Mouse (Mus musculus) neural tube, embryonic 12.5 days (tissue): Measurements from ENCODE around the gene Angptl8. TPM values are rescaled to one million over a fixed set of nuclear protein-coding genes. Genes with fewer than 3 reads are reported as not detected.

Source experiments
- ATAC-seq: fragments of 200-750 bp; cut with Nextera tagmentation; 2 replicates; pipeline ENCODE4 v1.8.0; 2017; ENCODE audit warnings: low read depth, mild to moderate bottlenecking, moderate TSS enrichment, moderate library complexity; ENCODE audit not compliant: low FRiP score
- H3K27ac ChIP-seq: fragments of 300-500 bp; sonication (generic); 2 replicates; pipeline ENCODE4 v1.5.1; 2016
- H3K27me3 ChIP-seq: fragments of 300-500 bp; sonication (generic); replicated peaks from 2 replicates; pipeline ENCODE4 v1.6.1; 2016; ENCODE audit warnings: mild to moderate bottlenecking
- H3K36me3 ChIP-seq: fragments of 300-500 bp; sonication (generic); 2 replicates; pipeline ENCODE4 v1.6.1; 2016; ENCODE audit warnings: mild to moderate bottlenecking
- H3K4me1 ChIP-seq: fragments of 300-500 bp; sonication (generic); 2 replicates; pipeline ENCODE4 v1.6.1; 2016
- H3K4me2 ChIP-seq: fragments of 300-500 bp; sonication (generic); replicated peaks from 2 replicates; pipeline ENCODE4 v1.6.1; 2016; ENCODE audit warnings: mild to moderate bottlenecking
- H3K4me3 ChIP-seq: fragments of 300-500 bp; sonication (generic); 2 replicates; pipeline ENCODE4 v1.5.1; 2016
- H3K9ac ChIP-seq: fragments of 300-500 bp; sonication (generic); 2 replicates; pipeline ENCODE4 v1.6.1; 2016; ENCODE audit warnings: mild to moderate bottlenecking
- H3K9me3 ChIP-seq: fragments of 300-500 bp; sonication (generic); 2 replicates; pipeline ENCODE4 v1.6.1; 2016; ENCODE audit warnings: mild to moderate bottlenecking
- WGBS: fragments of 180-500 bp; shearing (Covaris S2); methylation state at CpG from one replicate; pipeline ENCODE4 v1.1.7; 2016; 5-methylcytosine and 5-hydroxymethylcytosine counted together
- polyA plus RNA-seq: library from polyadenylated mRNA; unstranded; fragments of >200 nt; fragmentation: Nextera tagmentation; extraction: Ambion mirVana; gene quantifications from 2 replicates; pipeline ENCODE4 v1.2.1, GENCODE M21; 2016

The Angptl8 gene
- polyA plus RNA-seq, 1 experiment from 2014 or later = 0.53 TPM

DNA sequence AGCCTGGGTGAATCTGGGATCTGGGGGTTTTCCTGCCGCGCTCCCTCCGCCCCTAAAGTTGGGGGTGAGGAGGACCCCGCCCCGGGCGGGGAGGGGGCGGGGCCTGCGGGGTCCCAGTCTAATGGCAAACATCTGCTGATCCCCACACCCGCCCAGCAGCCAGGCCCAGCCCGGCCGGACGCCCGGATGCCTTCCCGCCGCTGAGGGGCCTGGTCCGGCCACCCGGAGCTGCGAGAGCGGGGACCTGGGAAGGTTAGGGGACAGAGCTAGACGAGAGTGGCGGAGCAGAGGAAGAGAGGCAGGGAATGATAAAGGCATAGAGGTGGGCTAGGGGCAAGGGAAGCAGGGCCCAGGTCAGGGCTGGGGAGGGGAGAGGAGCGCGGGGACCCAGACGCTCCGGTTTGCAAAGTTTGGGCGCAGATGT is 37.4 kb upstream of the Angptl8 start:
- Histone ChIP-seq H3K4me2 (peak overlapping the region; percentile 78), H3K27me3 (no peaks in the 10 kb centered on the region), H3K9ac (peak overlapping the region; percentile 69), H3K27ac (0 out of 2 replicates have a peak overlapping the region, but pooled peaks have one; percentile 15), H3K4me1 (peaks cover 10% of the 10 kb centered on the region), H3K9me3 (no peaks in the 10 kb centered on the region), H3K36me3 (peaks cover 23% of the 10 kb centered on the region), H3K4me3 (peak overlapping the region; percentile 66)
- ATAC-seq = peak; percentile 51
- WGBS = under 1% methylated on average over 26 of the region's 26 CpGs

- H3K27ac ChIP-seq = 0 out of 2 replicates have a peak within 1 kb of the TSS, but pooled peaks have one; percentile 15
- H3K27me3 ChIP-seq = no peaks in the 10 kb centered on the region
- H3K4me3 ChIP-seq = peak within 1 kb of the TSS; percentile 66
- H3K9ac ChIP-seq = peak within 1 kb of the TSS; percentile 69
- peaks cover 10% of the 10 kb centered on the region for H3K4me1 ChIP-seq
- peak; percentile 77 for ATAC-seq
- peak within 1 kb of the TSS; percentile 78 for H3K4me2 ChIP-seq
- H3K36me3 ChIP-seq = peaks cover 22% of the 10 kb centered on the region
- H3K9me3 ChIP-seq = no peaks in the 10 kb centered on the region
- WGBS = under 1% methylated on average over 52 of the region's 52 CpGs
Observed at GRCm38 (mm10) chr9:21798345-21799009, 36.8 kb upstream of the Angptl8 start, which contains the start of gene Kank2. Gene Kank2 (minus strand): TSS chr9:21798744.

DNA sequence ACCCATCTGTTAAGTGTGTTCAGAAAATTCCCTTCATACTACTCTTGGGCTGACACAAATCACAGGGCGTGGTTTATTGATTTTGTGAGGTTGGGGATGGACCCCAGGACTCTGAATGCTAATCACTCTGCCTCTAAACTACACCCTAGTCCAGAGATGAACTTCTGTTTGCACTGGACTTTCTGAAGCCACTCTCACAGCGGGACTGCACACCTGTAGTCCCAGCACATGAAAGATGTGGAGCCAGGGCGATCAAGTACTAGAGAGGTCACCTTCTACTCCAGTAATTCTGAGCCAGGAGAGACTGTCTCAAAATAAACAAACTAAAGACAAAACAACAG is 36.3 kb upstream of the Angptl8 start:
- Histone ChIP-seq H3K4me3 (peak overlapping the region; percentile 66), H3K4me2 (peak overlapping the region; percentile 78), H3K27me3 (no peaks in the 10 kb centered on the region), H3K4me1 (peaks cover 10% of the 10 kb centered on the region), H3K9ac (no peak overlapping the region), H3K27ac (no peak overlapping the region), H3K36me3 (peaks cover 17% of the 10 kb centered on the region), H3K9me3 (no peaks in the 10 kb centered on the region)
- 54% methylated on average over 3 of the region's 3 CpGs for WGBS
- ATAC-seq = no peak

DNA sequence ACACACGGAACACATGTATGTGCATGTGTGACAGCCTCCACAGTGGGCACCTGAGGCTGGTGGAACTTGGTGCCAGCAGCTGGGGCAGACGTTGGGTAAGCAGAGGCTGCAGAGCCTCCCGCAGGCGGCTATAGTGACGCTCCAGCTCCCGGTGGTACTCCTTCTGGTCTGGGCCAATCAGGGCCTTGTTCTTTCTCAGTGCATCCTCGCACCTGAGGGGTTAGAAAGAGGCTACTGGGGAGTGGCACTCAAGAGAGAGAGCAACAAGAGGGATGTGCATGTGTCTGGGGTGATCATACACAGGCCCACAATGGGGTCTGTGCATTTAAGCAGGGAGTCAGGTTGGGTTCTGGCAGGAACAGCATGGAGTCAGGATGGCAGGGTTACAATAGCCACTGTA is 34.2 kb upstream of the Angptl8 start:
- Histone ChIP-seq H3K36me3 (peaks cover 4% of the 10 kb centered on the region; the same call in 1 of the 2 replicates), H3K4me1 (peaks cover 14% of the 10 kb centered on the region), H3K9ac (no peak overlapping the region), H3K27ac (no peak overlapping the region), H3K9me3 (no peaks in the 10 kb centered on the region), H3K4me3 (no peak overlapping the region), H3K27me3 (no peaks in the 10 kb centered on the region), H3K4me2 (no peak overlapping the region)
- ATAC-seq = no peak
- WGBS = 80% methylated on average over 7 of the region's 7 CpGs

DNA sequence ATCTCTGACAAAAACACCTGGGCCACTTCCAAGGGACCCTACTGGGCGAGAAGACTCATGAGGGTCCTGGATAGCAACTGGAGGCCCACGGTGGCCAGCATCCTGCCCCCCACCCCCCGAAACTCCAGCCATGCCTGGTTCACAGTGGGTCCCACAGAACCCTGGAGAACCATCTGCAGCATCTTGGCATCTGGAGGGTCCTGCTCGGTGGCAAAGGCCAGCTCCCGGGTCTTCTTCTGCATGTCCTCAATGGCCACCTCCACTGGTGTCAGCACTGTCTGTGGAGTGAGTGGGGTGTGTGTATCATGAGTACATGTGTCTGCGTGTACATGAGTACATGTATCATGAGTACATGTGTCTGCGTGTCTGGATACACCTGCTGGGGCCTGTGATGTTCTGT is 33.7 kb upstream of the Angptl8 start:
- H3K9me3 ChIP-seq = no peaks in the 10 kb centered on the region
- 89% methylated on average over 7 of the region's 7 CpGs for WGBS
- H3K9ac ChIP-seq = no peak overlapping the region
- no peaks in the 10 kb centered on the region for H3K27me3 ChIP-seq
- peaks cover 14% of the 10 kb centered on the region for H3K4me1 ChIP-seq
- H3K4me2 ChIP-seq = no peak overlapping the region
- H3K27ac ChIP-seq = no peak overlapping the region
- H3K36me3 ChIP-seq = peaks cover 4% of the 10 kb centered on the region; the same call in 1 of the 2 replicates
- H3K4me3 ChIP-seq = no peak overlapping the region
- no peak for ATAC-seq

DNA sequence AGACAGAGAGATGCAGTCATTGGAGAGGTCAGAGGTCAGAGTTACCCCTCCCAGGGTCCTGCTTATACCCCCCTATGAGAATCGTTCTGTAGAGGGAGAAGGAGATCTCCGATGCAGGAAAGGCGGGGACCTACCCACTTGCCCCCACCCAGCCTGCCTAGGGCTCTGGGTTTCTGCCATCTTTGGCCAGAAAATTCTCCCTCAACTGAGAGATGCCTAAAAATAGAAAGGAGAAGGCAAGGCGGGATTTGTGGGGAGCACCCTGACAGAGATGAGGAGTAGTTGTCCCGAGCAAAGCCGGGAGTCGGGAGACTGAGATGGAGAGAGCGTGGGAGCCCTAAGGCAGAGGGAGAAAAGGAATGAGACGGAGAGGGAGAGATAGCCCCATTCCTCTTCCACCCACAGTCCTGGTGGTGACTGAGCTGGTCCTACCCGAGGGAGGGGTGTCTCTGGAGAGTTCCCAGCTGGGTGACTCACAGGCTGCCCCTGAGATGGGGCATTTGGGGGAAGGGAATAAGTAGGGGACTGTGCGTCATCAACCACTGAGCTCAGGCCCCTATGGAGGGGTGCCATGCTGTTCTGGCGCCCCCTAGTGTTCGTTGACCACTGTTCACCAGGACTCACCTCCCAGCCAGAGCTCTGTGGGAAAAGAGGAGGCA is 31.2 kb upstream of the Angptl8 start:
- Histone ChIP-seq H3K4me1 (peaks cover 4% of the 10 kb centered on the region; the same call in 1 of the 2 replicates), H3K9me3 (no peaks in the 10 kb centered on the region), H3K27me3 (no peaks in the 10 kb centered on the region), H3K4me2 (no peak overlapping the region), H3K27ac (no peak overlapping the region), H3K9ac (no peak overlapping the region), H3K36me3 (peaks cover 4% of the 10 kb centered on the region; the same call in 1 of the 2 replicates), H3K4me3 (no peak overlapping the region)
- 47% methylated on average over 13 of the region's 13 CpGs for WGBS
- peak; percentile 92 for ATAC-seq

DNA sequence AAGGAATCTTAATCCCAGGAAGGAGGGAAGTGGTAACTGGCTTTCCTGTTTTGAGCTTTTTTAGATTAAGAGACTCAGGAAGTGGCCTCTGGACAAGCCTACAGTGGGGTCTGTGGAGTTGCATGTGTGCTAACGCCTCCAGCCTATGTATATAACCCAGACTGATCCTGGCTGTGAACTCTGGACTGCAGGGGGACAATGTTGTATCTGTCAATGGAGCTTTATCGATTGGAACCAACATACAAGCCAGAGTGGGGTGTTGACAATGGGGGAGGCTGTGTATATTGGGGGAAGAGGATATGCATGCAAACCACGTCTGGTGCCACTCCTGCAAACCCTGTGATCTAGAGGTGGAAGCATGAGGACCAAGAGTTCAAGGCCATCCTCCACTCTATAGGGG is 28.9 kb upstream of the Angptl8 start:
- Histone ChIP-seq H3K4me2 (no peak overlapping the region), H3K4me3 (no peak overlapping the region), H3K36me3 (no peaks in the 10 kb centered on the region), H3K27ac (no peak overlapping the region), H3K27me3 (no peaks in the 10 kb centered on the region), H3K9me3 (no peaks in the 10 kb centered on the region), H3K4me1 (peaks cover 4% of the 10 kb centered on the region; the same call in 1 of the 2 replicates), H3K9ac (no peak overlapping the region)
- no peak for ATAC-seq
- WGBS = 78% methylated on average over 3 of the region's 3 CpGs

DNA sequence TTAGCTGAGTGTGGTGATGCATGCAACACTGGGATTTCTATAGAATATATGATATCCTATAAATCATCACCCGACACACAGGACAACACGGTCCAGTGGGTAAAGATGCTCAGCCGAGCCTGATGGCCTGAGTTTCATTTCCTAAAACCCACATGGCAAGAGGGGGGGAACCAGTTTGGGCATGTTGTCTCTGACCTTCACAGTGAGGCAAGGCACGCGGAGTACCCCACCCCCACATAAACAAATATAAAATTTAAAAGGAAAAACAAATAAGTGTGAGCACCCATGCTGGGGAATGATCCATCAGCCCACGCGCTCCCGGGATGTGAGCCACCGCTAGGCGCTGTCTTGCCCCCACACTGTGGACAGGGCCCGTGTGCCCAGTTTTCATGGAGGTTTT is 28.3 kb upstream of the Angptl8 start:
- Histone ChIP-seq H3K4me2 (no peak overlapping the region), H3K36me3 (no peaks in the 10 kb centered on the region), H3K4me1 (peaks cover 4% of the 10 kb centered on the region; the same call in 1 of the 2 replicates), H3K27ac (no peak overlapping the region), H3K27me3 (no peaks in the 10 kb centered on the region), H3K9ac (no peak overlapping the region), H3K4me3 (no peak overlapping the region), H3K9me3 (no peaks in the 10 kb centered on the region)
- ATAC-seq = no peak
- WGBS = 79% methylated on average over 11 of the region's 11 CpGs

GRCm38 (mm10) chr9:21808561-21808960 is 26.7 kb upstream of the Angptl8 start:
- Histone ChIP-seq H3K9me3 (no peaks in the 10 kb centered on the region), H3K4me2 (no peak overlapping the region), H3K36me3 (0 out of 2 replicates have a peak, but pooled peaks cover 3% of the 10 kb centered on the region), H3K27me3 (no peaks in the 10 kb centered on the region), H3K4me3 (no peak overlapping the region), H3K4me1 (peaks cover 4% of the 10 kb centered on the region; the same call in 1 of the 2 replicates), H3K27ac (no peak overlapping the region), H3K9ac (no peak overlapping the region)
- no peak for ATAC-seq
- WGBS = 68% methylated on average over 3 of the region's 3 CpGs

GRCm38 (mm10) chr9:21811170-21811569 is 24.1 kb upstream of the Angptl8 start:
- no peak for ATAC-seq
- Histone ChIP-seq H3K36me3 (peaks cover 8% of the 10 kb centered on the region; the same call in 1 of the 2 replicates), H3K27me3 (no peaks in the 10 kb centered on the region), H3K4me2 (no peak overlapping the region), H3K4me1 (no peaks in the 10 kb centered on the region), H3K9ac (no peak overlapping the region), H3K9me3 (no peaks in the 10 kb centered on the region), H3K4me3 (no peak overlapping the region), H3K27ac (no peak overlapping the region)
- 90% methylated on average over 5 of the region's 5 CpGs for WGBS

DNA sequence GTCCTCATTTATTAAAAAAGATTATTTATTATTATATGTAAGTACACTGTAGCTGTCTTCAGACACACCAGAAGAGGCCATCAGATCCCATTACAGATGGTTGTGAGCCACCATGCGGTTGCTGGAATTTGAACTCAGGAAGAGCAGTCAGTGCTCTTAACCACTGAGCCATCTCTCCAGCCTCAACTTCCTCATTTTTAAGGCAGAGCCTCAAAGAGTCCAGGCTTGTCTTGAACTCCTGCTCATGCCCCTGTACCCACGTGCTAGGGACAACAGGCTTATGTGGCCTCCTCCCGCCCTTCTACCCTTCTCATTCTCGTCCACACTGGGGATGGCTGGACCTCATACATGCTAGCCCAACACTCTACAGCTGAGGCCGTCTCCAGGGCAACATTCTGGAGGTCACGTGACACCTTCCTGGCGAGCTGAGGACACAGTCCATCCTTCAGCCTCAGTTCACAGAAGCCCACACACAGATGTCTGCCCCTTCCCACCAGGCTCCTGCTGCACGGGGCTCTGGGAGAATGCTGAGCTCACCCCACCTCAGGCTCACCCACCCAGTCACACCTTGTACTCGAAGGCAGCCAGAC is 18.5 kb upstream of the Angptl8 start:
- 74% methylated on average over 9 of the region's 9 CpGs for WGBS
- Histone ChIP-seq H3K9ac (no peak overlapping the region), H3K36me3 (peaks cover 8% of the 10 kb centered on the region; the same call in 1 of the 2 replicates), H3K27ac (no peak overlapping the region), H3K4me2 (no peak overlapping the region), H3K27me3 (no peaks in the 10 kb centered on the region), H3K4me1 (no peaks in the 10 kb centered on the region), H3K9me3 (no peaks in the 10 kb centered on the region), H3K4me3 (no peak overlapping the region)
- no peak for ATAC-seq

GRCm38 (mm10) chr9:21818125-21818524 is 17.2 kb upstream of the Angptl8 start:
- Histone ChIP-seq H3K9ac (no peak overlapping the region), H3K27ac (no peak overlapping the region), H3K36me3 (peaks cover 5% of the 10 kb centered on the region; the same call in 1 of the 2 replicates), H3K9me3 (no peaks in the 10 kb centered on the region), H3K27me3 (no peaks in the 10 kb centered on the region), H3K4me2 (no peak overlapping the region), H3K4me3 (no peak overlapping the region), H3K4me1 (no peaks in the 10 kb centered on the region)
- no peak for ATAC-seq
- 87% methylated on average over 4 of the region's 4 CpGs for WGBS
